Mouse (Mus musculus) CH12F3 (cell line): ENCODE data around the gene Sept7.

Experiments
- in situ Hi-C: fragments of 300-500 bp; cut with MboI; formaldehyde crosslinking; loops from 2 replicates; pipeline ENCODE4 v1.14.3; 2020; ENCODE audit warnings: low sequenced_read_pairs

Gene Sept7

GRCm38 (mm10) chr9:25357589-25357988 is 105.3 kb downstream of the Sept7 start:
- in situ Hi-C loops = no loop called here

GRCm38 (mm10) chr9:25358018-25358417 is 105.8 kb downstream of the Sept7 start:
- in situ Hi-C loops = no loop called here
